Mouse (Mus musculus): Measurements from ENCODE around the gene Cyp11a1. TPM values are rescaled to one million over a fixed set of nuclear protein-coding genes. Genes with fewer than 3 reads are reported as not detected.

Gene Cyp11a1
- polyA plus RNA-seq, 1 experiment from 2014 or later: 0.81 TPM

GRCm38 (mm10) chr9:58038500-58039168 lies 32.4 kb downstream of the Cyp11a1 start:
- H3K27me3 ChIP-seq: peaks cover 26% of the 10 kb centered on the region
- ATAC-seq (ENCODE audit: low FRiP score, low read depth): peak; percentile 39; the same call in 1 of the 2 replicates
- no peak overlapping the region for H3K27ac ChIP-seq
- WGBS: 29% methylated on average over 19 of the region's 19 CpGs
- H3K4me1 ChIP-seq: peaks cover 46% of the 10 kb centered on the region
- H3K36me3 ChIP-seq: no peaks in the 10 kb centered on the region
- H3K4me3 ChIP-seq: no peak overlapping the region
- no peaks in the 10 kb centered on the region for H3K9me3 ChIP-seq
- H3K9ac ChIP-seq: no peak overlapping the region
- H3K4me2 ChIP-seq (replicated peaks): no peak overlapping the region

GRCm38 (mm10) chr9:58040977-58041376 lies 34.8 kb downstream of the Cyp11a1 start:
- H3K4me2 ChIP-seq (replicated peaks): no peak overlapping the region
- WGBS: 19% methylated on average over 4 of the region's 4 CpGs
- no peaks in the 10 kb centered on the region for H3K9me3 ChIP-seq
- no peaks in the 10 kb centered on the region for H3K36me3 ChIP-seq
- H3K4me3 ChIP-seq: no peak overlapping the region
- peak overlapping the region; percentile 45; the same call in 1 of the 2 replicates for H3K9ac ChIP-seq
- ATAC-seq (ENCODE audit: low FRiP score, low read depth): no peak
- peaks cover 22% of the 10 kb centered on the region for H3K27me3 ChIP-seq
- peaks cover 65% of the 10 kb centered on the region for H3K4me1 ChIP-seq
- peak overlapping the region; percentile 69 for H3K27ac ChIP-seq

- Histone ChIP-seq H3K36me3 (no peaks in the 10 kb centered on the region), H3K4me3 (no peak overlapping the region), H3K4me2 (replicated peaks) (no peak overlapping the region), H3K27ac (peak overlapping the region; percentile 69; the same call in 1 of the 2 replicates), H3K9me3 (no peaks in the 10 kb centered on the region), H3K9ac (no peak overlapping the region; the same call in 1 of the 2 replicates), H3K27me3 (peaks cover 11% of the 10 kb centered on the region), H3K4me1 (peaks cover 68% of the 10 kb centered on the region)
- ATAC-seq (ENCODE audit: low FRiP score, low read depth): no peak
- 34% methylated on average over 10 of the region's 10 CpGs for WGBS
Measured at GRCm38 (mm10) chr9:58042391-58042790, 36.2 kb downstream of the Cyp11a1 start.

GRCm38 (mm10) chr9:58043496-58044017 lies 37.3 kb downstream of the Cyp11a1 start:
- WGBS: 89% methylated on average over 10 of the region's 10 CpGs
- Histone ChIP-seq H3K9me3 (no peaks in the 10 kb centered on the region), H3K9ac (no peak overlapping the region), H3K27ac (no peak overlapping the region), H3K4me1 (peaks cover 75% of the 10 kb centered on the region), H3K36me3 (no peaks in the 10 kb centered on the region), H3K27me3 (peaks cover 12% of the 10 kb centered on the region), H3K4me3 (no peak overlapping the region), H3K4me2 (replicated peaks) (no peak overlapping the region)
- ATAC-seq (ENCODE audit: low FRiP score, low read depth): no peak

GRCm38 (mm10) chr9:58044828-58045227 lies 38.6 kb downstream of the Cyp11a1 start:
- Histone ChIP-seq H3K4me3 (no peak overlapping the region), H3K4me2 (replicated peaks) (no peak overlapping the region), H3K9ac (peak overlapping the region; percentile 39; the same call in 1 of the 2 replicates), H3K27ac (no peak overlapping the region), H3K9me3 (no peaks in the 10 kb centered on the region), H3K36me3 (no peaks in the 10 kb centered on the region), H3K4me1 (peaks cover 65% of the 10 kb centered on the region), H3K27me3 (peaks cover 22% of the 10 kb centered on the region)
- ATAC-seq (ENCODE audit: low FRiP score, low read depth): no peak
- WGBS: 14% methylated on average over 10 of the region's 10 CpGs

GRCm38 (mm10) chr9:58045646-58046045 lies 39.4 kb downstream of the Cyp11a1 start:
- H3K4me3 ChIP-seq: no peak overlapping the region
- no peak for ATAC-seq (ENCODE audit: low FRiP score, low read depth)
- H3K9me3 ChIP-seq: no peaks in the 10 kb centered on the region
- H3K36me3 ChIP-seq: no peaks in the 10 kb centered on the region
- peaks cover 59% of the 10 kb centered on the region for H3K4me1 ChIP-seq
- no peak overlapping the region for H3K27ac ChIP-seq
- H3K4me2 ChIP-seq (replicated peaks): no peak overlapping the region
- H3K9ac ChIP-seq: no peak overlapping the region
- peaks cover 30% of the 10 kb centered on the region for H3K27me3 ChIP-seq
- 17% methylated on average over 4 of the region's 4 CpGs for WGBS

- no peak overlapping the region for H3K4me3 ChIP-seq
- no peak for ATAC-seq (ENCODE audit: low FRiP score, low read depth)
- 81% methylated on average over 10 of the region's 10 CpGs for WGBS
- H3K27ac ChIP-seq: no peak overlapping the region
- peaks cover 37% of the 10 kb centered on the region for H3K27me3 ChIP-seq
- no peak overlapping the region for H3K9ac ChIP-seq
- no peaks in the 10 kb centered on the region for H3K9me3 ChIP-seq
- no peaks in the 10 kb centered on the region for H3K36me3 ChIP-seq
- H3K4me2 ChIP-seq (replicated peaks): no peak overlapping the region
- H3K4me1 ChIP-seq: peaks cover 44% of the 10 kb centered on the region
Measured at GRCm38 (mm10) chr9:58047061-58047460, 40.9 kb downstream of the Cyp11a1 start.

- H3K4me1 ChIP-seq: peaks cover 36% of the 10 kb centered on the region
- 27% methylated on average over 6 of the region's 6 CpGs for WGBS
- H3K9me3 ChIP-seq: no peaks in the 10 kb centered on the region
- no peak overlapping the region for H3K27ac ChIP-seq
- no peaks in the 10 kb centered on the region for H3K36me3 ChIP-seq
- peaks cover 41% of the 10 kb centered on the region for H3K27me3 ChIP-seq
- no peak for ATAC-seq (ENCODE audit: low FRiP score, low read depth)
- H3K4me2 ChIP-seq (replicated peaks): no peak overlapping the region
- no peak overlapping the region for H3K4me3 ChIP-seq
- H3K9ac ChIP-seq: 0 out of 2 replicates have a peak overlapping the region, but pooled peaks have one; percentile 13
Measured at GRCm38 (mm10) chr9:58048621-58049020, 42.4 kb downstream of the Cyp11a1 start.

- Histone ChIP-seq H3K4me2 (replicated peaks) (no peak overlapping the region), H3K4me3 (no peak overlapping the region), H3K4me1 (peaks cover 42% of the 10 kb centered on the region), H3K9ac (no peak overlapping the region), H3K36me3 (no peaks in the 10 kb centered on the region), H3K27me3 (peaks cover 42% of the 10 kb centered on the region), H3K27ac (no peak overlapping the region), H3K9me3 (no peaks in the 10 kb centered on the region)
- WGBS: 53% methylated on average over 6 of the region's 6 CpGs
- no peak for ATAC-seq (ENCODE audit: low FRiP score, low read depth)
Measured at GRCm38 (mm10) chr9:58049186-58049585, 43.0 kb downstream of the Cyp11a1 start.

- Histone ChIP-seq H3K27me3 (peaks cover 42% of the 10 kb centered on the region), H3K9ac (no peak overlapping the region), H3K4me3 (no peak overlapping the region), H3K4me2 (replicated peaks) (no peak overlapping the region), H3K4me1 (peaks cover 35% of the 10 kb centered on the region), H3K36me3 (no peaks in the 10 kb centered on the region), H3K9me3 (no peaks in the 10 kb centered on the region), H3K27ac (no peak overlapping the region)
- WGBS: 73% methylated on average over 7 of the region's 7 CpGs
- no peak for ATAC-seq (ENCODE audit: low FRiP score, low read depth)
Measured at GRCm38 (mm10) chr9:58049861-58050260, 43.6 kb downstream of the Cyp11a1 start.

GRCm38 (mm10) chr9:58051937-58052336 lies 45.7 kb downstream of the Cyp11a1 start:
- H3K9ac ChIP-seq: no peak overlapping the region
- no peaks in the 10 kb centered on the region for H3K36me3 ChIP-seq
- 21% methylated on average over 5 of the region's 5 CpGs for WGBS
- H3K9me3 ChIP-seq: no peaks in the 10 kb centered on the region
- H3K27me3 ChIP-seq: peaks cover 47% of the 10 kb centered on the region
- H3K4me2 ChIP-seq (replicated peaks): no peak overlapping the region
- H3K4me1 ChIP-seq: peaks cover 30% of the 10 kb centered on the region
- no peak overlapping the region for H3K4me3 ChIP-seq
- ATAC-seq (ENCODE audit: low FRiP score, low read depth): no peak
- no peak overlapping the region for H3K27ac ChIP-seq

- H3K27ac ChIP-seq: no peak overlapping the region
- 19% methylated on average over 3 of the region's 3 CpGs for WGBS
- 0 out of 2 replicates have a peak, but pooled peaks have one; percentile 49 for ATAC-seq (ENCODE audit: low FRiP score, low read depth)
Measured at GRCm38 (mm10) chr9:58053102-58053501, 46.9 kb downstream of the Cyp11a1 start.

More at GRCm38 (mm10) chr9:58053102-58053501, 46.9 kb downstream of the Cyp11a1 start:
- Histone ChIP-seq H3K9me3 (no peaks in the 10 kb centered on the region), H3K9ac (no peak overlapping the region), H3K4me2 (replicated peaks) (no peak overlapping the region), H3K36me3 (no peaks in the 10 kb centered on the region), H3K4me3 (no peak overlapping the region), H3K27me3 (peaks cover 42% of the 10 kb centered on the region), H3K4me1 (peaks cover 28% of the 10 kb centered on the region)

Measured in limb, embryonic 13.5 days (tissue).